Mouse (Mus musculus): ENCODE data around the gene Galc. TPM values are rescaled to one million over a fixed set of nuclear protein-coding genes. Genes with fewer than 3 reads are reported as not detected.

Gene Galc
- polyA plus RNA-seq (2014; fragmentation: Illumina TruSeq; extraction: RNeasy Lipid Tissue Mini Kit (QIAGEN cat#74804); ENCODE audit: low read depth, low replicate concordance), result 33.3 TPM

DNA sequence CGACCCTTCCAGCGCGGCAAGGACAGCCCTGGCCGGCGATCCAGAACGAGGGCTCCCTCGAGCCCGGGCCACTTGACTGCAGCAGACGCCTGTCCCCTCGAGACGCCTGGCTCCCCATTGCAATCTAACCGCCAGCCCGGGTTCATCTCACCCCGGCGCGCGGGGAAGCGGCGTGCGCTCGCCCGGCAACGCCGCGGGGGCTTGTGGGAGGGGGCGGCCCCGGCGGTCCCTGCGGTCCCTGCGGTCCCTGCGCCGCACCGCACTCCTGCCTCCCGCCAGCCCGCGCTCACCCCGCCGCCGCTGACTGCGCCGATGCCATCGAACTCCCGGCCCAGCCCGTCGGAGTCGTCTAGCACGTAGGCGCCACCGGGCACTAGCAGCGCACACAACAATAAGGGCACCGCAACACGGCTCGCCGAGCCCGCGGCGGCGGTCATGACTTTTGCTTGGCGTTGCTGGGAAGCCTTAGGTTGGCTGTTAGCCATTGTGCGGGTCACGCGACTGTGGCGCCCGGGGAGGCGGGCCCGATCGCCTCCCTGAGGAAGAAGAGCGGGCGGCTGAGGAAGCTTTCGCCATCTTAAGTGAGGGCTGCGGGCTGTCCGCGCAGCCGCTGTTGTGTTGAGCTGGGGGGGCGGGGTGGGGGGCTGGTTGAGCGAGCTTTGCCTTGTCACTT lies at the start of gene Galc:
TSS of gene Galc (minus strand) at position 615 of the 673 bp plus-strand sequence.

DNA sequence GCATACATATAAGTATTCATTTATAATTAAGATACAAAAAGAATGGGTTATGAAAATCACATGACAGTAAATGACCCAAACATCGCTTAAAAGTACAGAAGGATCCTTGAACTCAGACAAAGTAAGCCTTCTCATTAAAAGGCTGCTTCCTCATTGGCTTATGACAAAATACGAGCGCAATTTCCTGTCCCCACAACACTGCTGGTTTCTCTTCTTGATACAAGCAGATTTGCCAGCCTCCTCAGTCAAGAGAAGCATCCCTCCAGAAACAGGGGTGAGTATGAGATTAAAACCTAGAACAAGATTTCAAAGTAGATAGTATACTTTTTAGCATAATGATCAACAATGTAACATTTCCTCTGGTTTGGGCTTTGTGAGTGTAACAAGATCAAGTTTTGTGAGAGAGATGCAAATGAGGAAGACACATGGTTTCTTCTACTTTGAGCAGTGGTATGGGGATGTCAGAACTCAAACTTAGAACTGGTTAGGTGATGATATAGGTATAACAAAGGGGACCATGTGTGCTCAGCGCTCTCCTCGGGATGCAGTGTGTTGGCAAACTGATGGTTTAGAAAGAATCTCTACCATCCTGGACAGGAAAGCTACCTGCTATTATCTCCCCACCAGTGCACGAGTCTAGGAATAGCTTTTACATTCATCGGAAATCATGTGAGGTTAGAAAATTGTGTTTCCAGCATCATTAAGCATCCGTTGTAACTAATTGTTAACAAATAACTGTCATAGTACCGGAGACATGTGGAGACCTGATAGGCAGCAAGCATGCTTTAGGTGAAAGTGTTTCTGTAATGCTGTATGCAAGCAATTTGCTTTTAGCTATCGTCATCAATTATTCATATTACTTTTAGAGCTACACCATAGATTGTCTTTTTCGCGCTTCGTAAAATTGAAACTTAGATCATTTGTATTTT lies 9.4 kb upstream of the Galc start, which contains the start of gene Gpr65:
TSS of gene Gpr65 (plus strand) at position 195 of the 929 bp plus-strand sequence.

Other genes with a start within 250 kb of the Galc start
- 4.7 TPM for gene Gpr65, start 9.2 kb upstream of the Galc start, polyA plus RNA-seq (2014; fragmentation: Illumina TruSeq; extraction: RNeasy Lipid Tissue Mini Kit (QIAGEN cat#74804); ENCODE audit: low read depth, low replicate concordance)

Data from testis, adult 10 weeks (tissue).